Comparison of ENCODE assay signal across 23 mouse cellular contexts in the genomic region with DNA sequence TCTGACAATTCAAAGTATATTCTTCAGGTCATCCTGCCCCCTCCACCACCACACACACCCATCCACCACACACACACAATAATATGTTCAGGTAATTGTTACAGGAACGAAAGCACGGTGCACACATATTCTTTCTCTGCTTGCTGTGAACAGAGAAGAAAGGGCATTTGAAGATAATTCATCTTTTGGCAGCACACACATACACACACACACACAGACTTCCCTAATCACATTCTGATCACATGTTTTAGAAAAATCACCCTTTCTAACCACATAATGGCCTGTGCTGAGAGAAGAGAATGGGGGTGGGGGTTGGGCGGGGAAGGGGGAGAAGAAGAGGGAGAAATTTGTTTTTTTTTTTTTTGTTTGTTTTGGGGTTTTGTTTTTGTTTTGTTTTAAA.
"Had no signal": no experiment of that assay in that cellular context is flagged by ENCODE, and none has a peak within 500 bp of the region (broad histone marks: within the 10 kb centered on the region; RNA-seq: fewer than 3 reads in every experiment).

No protein-coding gene starts in this region.

- DNase-seq: gastrocnemius, postnatal 14 days; gastrocnemius, postnatal 36 days; heart, adult 11 months; heart, adult 2 months; heart, postnatal 10 days; heart, postnatal 4 days; kidney, adult 11 months; kidney, adult 2 months; kidney, adult 9 months; kidney, postnatal 25 days; kidney, postnatal 4 days had no signal

- H3K36me3 ChIP-seq: heart, embryonic 12.5 days; hindbrain, embryonic 10.5 days; hindbrain, embryonic 12.5 days; kidney, embryonic 15.5 days; limb, embryonic 13.5 days; limb, embryonic 15.5 days; liver, embryonic 12.5 days had no signal

- H3K9ac ChIP-seq: heart, embryonic 12.5 days; hindbrain, embryonic 12.5 days; hindbrain, embryonic 14.5 days; kidney, embryonic 15.5 days; limb, embryonic 13.5 days; limb, embryonic 15.5 days; liver, embryonic 12.5 days; liver, embryonic 14.5 days had no signal

- H3K9me3 ChIP-seq: heart, embryonic 12.5 days; hindbrain, embryonic 10.5 days; hindbrain, embryonic 12.5 days; kidney, embryonic 15.5 days; limb, embryonic 13.5 days; limb, embryonic 15.5 days; liver, embryonic 12.5 days had no signal

- H3K4me3 ChIP-seq: heart, adult 2 months; heart, embryonic 12.5 days; hindbrain, embryonic 10.5 days; hindbrain, embryonic 12.5 days; kidney, embryonic 15.5 days; layer of hippocampus, adult 2 months; left cerebral cortex, adult 2 months; limb, embryonic 13.5 days; limb, embryonic 15.5 days; liver, embryonic 12.5 days had no signal

- H3K27ac ChIP-seq: heart, adult 2 months; hindbrain, embryonic 10.5 days; hindbrain, embryonic 12.5 days; hindbrain, embryonic 14.5 days; kidney, embryonic 15.5 days; kidney, postnatal 0 days; layer of hippocampus, adult 2 months; left cerebral cortex, adult 2 months; limb, embryonic 13.5 days; limb, embryonic 15.5 days; liver, embryonic 12.5 days; liver, embryonic 14.5 days had no signal

- H3K27me3 ChIP-seq: heart, embryonic 12.5 days; hindbrain, embryonic 12.5 days; kidney, embryonic 15.5 days; limb, embryonic 13.5 days; limb, embryonic 15.5 days; liver, embryonic 12.5 days had no signal
